Mouse (Mus musculus) retina, embryonic 14.5 days (tissue): ENCODE results near the gene Uqcr11.
A peak's percentile ranks its signal among the peaks of the same experiment; 100 is the strongest.

ENCODE experiments used
- DNase-seq: peaks from one replicate; pipeline ENCODE4 v3.0.0-alpha.2; 2015; ENCODE audit warnings: low spot score

The Uqcr11 gene

GRCm38 (mm10) chr10:80406684-80407501 is at the start of gene Uqcr11:
Gene Uqcr11, minus strand, starts transcription at chr10:80406830.
- DNase-seq: peak; percentile 96

- no peak for DNase-seq
Observed at GRCm38 (mm10) chr10:80455697-80456096, 49.1 kb upstream of the Uqcr11 start.

- DNase-seq: no peak
Observed at GRCm38 (mm10) chr10:80454781-80455180, 48.2 kb upstream of the Uqcr11 start.

GRCm38 (mm10) chr10:80453601-80454000 is 47.0 kb upstream of the Uqcr11 start:
- DNase-seq: no peak

GRCm38 (mm10) chr10:80450599-80450998 is 44.0 kb upstream of the Uqcr11 start:
- no peak for DNase-seq

- peak; percentile 94 for DNase-seq
Observed at GRCm38 (mm10) chr10:80445898-80446601, 39.4 kb upstream of the Uqcr11 start.

- no peak for DNase-seq
Observed at GRCm38 (mm10) chr10:80445052-80445451, 38.4 kb upstream of the Uqcr11 start.

GRCm38 (mm10) chr10:80444339-80445045 is 37.9 kb upstream of the Uqcr11 start:
- no peak for DNase-seq

GRCm38 (mm10) chr10:80443575-80444278 is 37.1 kb upstream of the Uqcr11 start:
- DNase-seq: no peak

- DNase-seq: no peak
Observed at GRCm38 (mm10) chr10:80442989-80443388, 36.4 kb upstream of the Uqcr11 start.

- DNase-seq: peak; percentile 53
Observed at GRCm38 (mm10) chr10:80441598-80441997, 35.0 kb upstream of the Uqcr11 start.

GRCm38 (mm10) chr10:80440031-80440430 is 33.4 kb upstream of the Uqcr11 start:
- no peak for DNase-seq

- no peak for DNase-seq
Observed at GRCm38 (mm10) chr10:80437973-80438372, 31.3 kb upstream of the Uqcr11 start.

- DNase-seq: no peak
Observed at GRCm38 (mm10) chr10:80436276-80436675, 29.6 kb upstream of the Uqcr11 start.

- DNase-seq: no peak
Observed at GRCm38 (mm10) chr10:80435764-80436163, 29.1 kb upstream of the Uqcr11 start.

- DNase-seq: no peak
Observed at GRCm38 (mm10) chr10:80434823-80435222, 28.2 kb upstream of the Uqcr11 start.

- no peak for DNase-seq
Observed at GRCm38 (mm10) chr10:80434233-80434592, 27.6 kb upstream of the Uqcr11 start.

- peak; percentile 98 for DNase-seq
Observed at GRCm38 (mm10) chr10:80433513-80434232, 27.0 kb upstream of the Uqcr11 start, which contains the start of gene Tcf3. Gene Tcf3, minus strand, starts transcription at chr10:80433647.

GRCm38 (mm10) chr10:80432936-80433512 is 26.4 kb upstream of the Uqcr11 start:
- peak; percentile 71 for DNase-seq

GRCm38 (mm10) chr10:80432387-80432785 is 25.8 kb upstream of the Uqcr11 start:
- no peak for DNase-seq
